Mouse (Mus musculus) Patski (cell line): ENCODE measurements around the gene Gm20388. TPM values are rescaled to one million over a fixed set of nuclear protein-coding genes. Genes with fewer than 3 reads are reported as not detected.

Experiments used
- ATAC-seq: fragments of 100-300 bp; one replicate; pipeline ENCODE4 v1.8.0; 2021
- CTCF ChIA-PET: fragments of 350-600 bp; sonication (Branson Sonifier 250); formaldehyde crosslinking; loops from one replicate; lab custom pipeline; 2022; ENCODE audit warnings: inconsistent platforms; lab: Charles Lee
- POLR2A ChIA-PET: fragments of 350-600 bp; sonication (Branson Sonifier 250); formaldehyde crosslinking; loops from one replicate; lab custom pipeline; 2022; ENCODE audit warnings: antibody characterized with exemption, inconsistent platforms; lab: Charles Lee
- DNase-seq: peaks from one replicate; pipeline ENCODE4 v3.0.0-alpha.2; 2011; ENCODE audit warnings: low read depth, low spot score
- H3K27me3 ChIP-seq: fragments of 371-371 bp; one replicate; pipeline ENCODE4 v1.5.1; 2021
- CTCF ChIP-seq: fragments of 100-300 bp; IDR thresholded peaks from one replicate; pipeline ENCODE4 v1.5.1; 2021
- in situ Hi-C: fragments of 300-500 bp; cut with MboI; formaldehyde crosslinking; loops from 3 replicates; pipeline ENCODE4 v1.11.1; 2018; ENCODE audit warnings: low pct_unique_long_range_greater_than_20kb, mixed read lengths
- polyA plus RNA-seq: library from polyadenylated mRNA; unstranded; gene quantifications from one replicate; pipeline ENCODE4 v1.2.3, GENCODE M21; 2021

Gm20388 gene
- polyA plus RNA-seq, 1 experiment from 2014 or later: 86.7 TPM

DNA sequence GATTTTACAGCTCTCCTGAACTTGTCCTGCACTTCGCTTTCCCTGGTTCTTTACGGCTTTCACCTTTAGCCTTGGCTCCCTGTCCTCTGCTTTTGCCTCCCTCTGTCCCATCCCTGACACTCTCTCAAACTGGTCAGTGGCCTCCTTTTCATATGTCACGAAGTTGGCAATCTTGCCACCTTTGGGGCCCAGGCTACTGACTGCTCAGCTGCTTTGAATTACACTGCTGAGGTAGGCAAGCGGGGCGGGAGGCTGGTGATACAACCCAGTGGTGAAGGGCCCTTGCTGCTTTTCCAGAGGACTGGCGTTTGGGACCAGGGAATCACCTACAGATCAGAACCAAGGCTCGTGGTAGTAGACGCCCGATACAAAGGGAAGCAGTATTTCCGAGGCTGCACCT, 3465.1 kb downstream of the Gm20388 start:
- POLR2A ChIA-PET: interaction anchor here (1.1 kb wide), 1 partner anchor 9 kb away, joined by 3 read pairs; no protein-coding TSS in a partner anchor
- ATAC-seq (no peak), DNase-seq (no peak)
- TF ChIP-seq CTCF: no peak
- CTCF ChIA-PET: interaction anchor here (1.1 to 3.3 kb wide), 2 partner anchors 9 to 31 kb away, joined by 3 to 10 read pairs; partner anchors contain the start of gene Mc1r
- no peaks in the 10 kb centered on the region for H3K27me3 ChIP-seq
- in situ Hi-C loops: no loop called here

DNA sequence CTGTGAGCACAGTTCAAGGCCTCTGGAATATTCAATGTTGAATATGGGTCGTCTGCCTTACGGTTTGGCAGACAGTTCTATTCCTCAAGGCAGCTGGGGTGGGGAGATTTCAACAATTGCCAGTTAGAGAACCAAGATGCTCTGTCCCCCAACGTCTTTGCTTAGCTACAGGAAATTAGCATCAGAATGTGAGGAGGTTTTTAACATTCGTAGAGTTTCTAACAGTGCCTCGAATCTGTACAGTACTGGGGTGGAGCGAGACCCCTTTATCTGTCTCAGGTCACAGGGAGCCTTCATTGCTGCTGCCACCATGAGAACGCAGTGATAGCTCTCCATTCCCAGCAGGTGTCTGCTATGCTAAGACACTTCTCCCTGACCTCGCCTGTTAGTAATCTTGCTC, 3465.5 kb downstream of the Gm20388 start:
- in situ Hi-C loops: no loop called here
- TF ChIP-seq CTCF: no peak
- ATAC-seq: no peak
- POLR2A ChIA-PET: no interaction called here
- no peaks in the 10 kb centered on the region for H3K27me3 ChIP-seq
- CTCF ChIA-PET: interaction anchor here (1.1 to 3.3 kb wide), 2 partner anchors 9 to 31 kb away, joined by 3 to 10 read pairs; partner anchors contain the start of gene Mc1r
- no peak for DNase-seq

DNA sequence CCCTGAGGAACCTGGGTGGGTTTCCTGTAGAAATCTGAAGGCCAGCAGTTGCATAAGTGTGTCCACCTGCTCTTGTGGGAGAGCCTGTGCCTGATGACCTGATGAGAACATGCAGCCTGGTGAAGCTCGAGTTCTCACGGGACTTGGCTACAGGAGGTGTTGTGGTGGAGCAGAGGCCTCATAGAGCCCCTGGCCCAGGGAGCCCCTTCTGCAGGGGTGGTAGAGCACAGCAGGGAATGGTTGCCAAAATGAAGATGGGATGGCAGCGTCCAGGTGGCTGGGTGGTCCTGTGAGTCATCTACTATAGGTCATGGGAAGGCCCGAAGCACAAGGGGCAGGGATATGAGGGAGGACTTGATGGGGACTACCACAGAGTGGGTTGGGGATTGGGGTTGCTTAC, 3471.1 kb downstream of the Gm20388 start:
- no peaks in the 10 kb centered on the region for H3K27me3 ChIP-seq
- ChIA-PET POLR2A (no interaction called here), CTCF (interaction anchor here (1.0 kb wide), 1 partner anchor 8 kb away, joined by 3 read pairs; no protein-coding TSS in a partner anchor)
- in situ Hi-C loops: no loop called here
- ATAC-seq: no peak
- TF ChIP-seq CTCF: no peak
- no peak for DNase-seq

DNA sequence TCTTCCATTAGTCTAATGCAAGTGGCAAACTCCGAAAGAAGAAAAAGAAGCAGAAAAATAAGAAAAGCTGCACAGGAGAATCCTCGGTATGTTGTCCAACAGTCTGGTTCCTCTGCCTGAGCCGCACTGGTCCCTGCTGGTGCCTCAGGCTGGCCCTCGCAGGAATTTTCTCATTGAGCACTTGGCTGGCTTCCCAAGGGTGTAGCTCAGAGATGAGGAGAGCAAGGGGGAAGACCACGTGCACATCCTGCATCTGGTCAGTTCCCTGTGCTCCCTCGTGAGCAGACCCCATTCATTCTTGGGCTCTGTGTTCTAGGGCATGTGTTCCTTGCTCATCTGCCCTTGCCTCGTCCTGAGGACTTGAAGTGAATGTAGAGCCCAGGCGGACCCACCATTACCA, 3471.9 kb downstream of the Gm20388 start:
- no peak for DNase-seq
- in situ Hi-C loops: no loop called here
- ChIA-PET POLR2A (no interaction called here), CTCF (interaction anchor here (1.0 kb wide), 1 partner anchor 8 kb away, joined by 3 read pairs; no protein-coding TSS in a partner anchor)
- no peaks in the 10 kb centered on the region for H3K27me3 ChIP-seq
- ATAC-seq: no peak
- no peak for TF ChIP-seq CTCF

DNA sequence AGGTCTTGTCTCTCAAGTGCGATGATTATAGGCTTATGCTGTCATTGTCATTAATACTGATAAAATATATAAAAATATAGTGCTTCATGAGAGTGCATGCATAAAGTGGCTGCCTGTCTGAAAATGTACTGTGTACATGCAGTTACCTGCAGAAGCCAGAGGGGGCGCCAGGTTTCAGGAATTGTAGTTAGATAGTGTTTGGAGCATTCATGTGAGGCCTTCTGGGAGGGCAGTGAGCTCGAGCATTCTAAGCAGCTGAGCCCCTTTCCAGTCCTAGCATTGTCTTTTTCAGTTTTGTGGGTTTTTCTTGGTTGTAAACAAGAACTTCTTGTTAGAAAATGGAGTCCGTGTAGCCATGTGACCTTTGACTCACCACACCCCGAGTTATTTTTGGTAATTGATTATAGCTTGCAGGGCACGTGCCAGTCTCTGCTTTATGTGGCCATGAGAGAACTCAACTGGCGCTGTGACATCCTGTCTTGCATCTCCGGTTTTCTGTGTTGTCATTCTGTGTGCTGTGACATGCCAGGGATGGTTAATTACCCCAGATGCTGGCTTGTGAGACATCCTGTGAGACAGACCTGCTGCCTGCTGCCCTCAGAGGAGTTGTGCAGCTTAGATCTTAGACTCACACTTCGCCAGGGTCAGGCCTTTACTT, 3474.4 kb downstream of the Gm20388 start:
- no peaks in the 10 kb centered on the region for H3K27me3 ChIP-seq
- ATAC-seq: no peak
- ChIA-PET POLR2A (interaction anchor here (0.7 to 1.0 kb wide), 2 partner anchors 10 to 91 kb away, joined by 3 to 4 read pairs; no protein-coding TSS in a partner anchor), CTCF (interaction anchor here (0.8 to 1.5 kb wide), 5 partner anchors 9 to 73 kb away, joined by 3 read pairs; no protein-coding TSS in a partner anchor)
- in situ Hi-C loops: no loop called here
- TF ChIP-seq CTCF: no peak
- DNase-seq: no peak

DNA sequence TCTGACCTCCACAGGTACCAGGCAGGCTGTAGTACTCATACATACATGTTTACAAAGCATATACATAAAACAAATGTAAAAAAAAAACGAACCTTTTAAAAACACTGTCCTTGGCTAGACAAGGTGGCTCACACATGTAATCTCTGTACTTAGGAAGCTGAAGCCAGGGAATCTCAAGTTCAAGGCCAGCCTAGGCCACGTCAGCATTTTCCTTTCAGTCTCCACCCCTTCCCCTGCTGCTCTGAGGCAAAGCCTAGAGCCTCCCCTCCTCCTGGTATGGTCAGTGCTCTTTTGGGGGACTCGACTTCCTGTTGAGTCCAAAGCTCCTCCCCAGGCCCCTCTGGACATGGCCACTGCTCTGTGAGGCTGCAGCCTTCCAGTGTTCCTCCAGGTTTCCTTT, 3476.4 kb downstream of the Gm20388 start:
- DNase-seq (no peak), ATAC-seq (no peak)
- H3K27me3 ChIP-seq: no peaks in the 10 kb centered on the region
- TF ChIP-seq CTCF: no peak
- in situ Hi-C loops: no loop called here
- CTCF ChIA-PET: no interaction called here
- POLR2A ChIA-PET: no interaction called here

DNA sequence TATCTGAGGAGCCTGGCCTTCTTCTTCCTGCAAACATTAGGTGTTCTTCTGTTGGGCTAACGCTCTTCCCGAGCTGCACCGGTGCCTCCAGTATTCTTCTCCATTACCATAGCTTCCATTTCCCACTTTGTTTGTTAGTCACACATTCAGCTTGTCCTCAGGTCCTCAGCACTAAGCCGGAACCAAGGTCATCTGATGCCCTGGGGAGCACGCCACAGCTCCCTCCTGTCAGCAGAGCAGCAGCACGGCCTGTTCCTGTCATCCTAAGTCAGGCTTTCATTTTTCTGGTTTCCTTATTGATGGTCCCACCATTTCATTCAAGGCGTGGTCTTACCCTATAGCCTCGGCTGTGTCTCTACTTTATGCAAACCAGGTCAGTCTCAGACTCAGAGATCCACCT, 3477.2 kb downstream of the Gm20388 start:
- POLR2A ChIA-PET: no interaction called here
- no peak for ATAC-seq
- H3K27me3 ChIP-seq: no peaks in the 10 kb centered on the region
- no peak for DNase-seq
- CTCF ChIA-PET: no interaction called here
- TF ChIP-seq CTCF: no peak
- in situ Hi-C loops: no loop called here

DNA sequence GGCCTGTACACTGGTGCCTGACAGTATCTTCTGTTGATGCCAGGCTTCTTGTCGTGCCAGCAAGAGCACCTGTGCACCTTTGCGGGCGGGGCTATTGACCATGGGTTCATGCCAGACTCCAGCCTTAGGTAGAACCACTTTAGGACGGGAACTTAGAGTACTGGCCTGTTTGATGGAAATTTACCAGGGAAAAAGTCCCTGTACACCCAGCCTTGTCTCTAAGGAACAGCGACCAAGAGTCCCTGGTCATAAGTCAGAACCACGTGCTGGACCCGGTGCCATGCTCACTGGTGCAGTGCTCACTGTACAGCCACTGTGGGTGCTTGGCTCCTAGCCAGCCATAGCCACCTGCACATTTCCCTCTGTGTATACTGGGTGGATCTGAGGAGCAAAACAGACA, 3478.4 kb downstream of the Gm20388 start:
- in situ Hi-C loops: no loop called here
- no peaks in the 10 kb centered on the region for H3K27me3 ChIP-seq
- ChIA-PET CTCF (no interaction called here), POLR2A (no interaction called here)
- no peak for TF ChIP-seq CTCF
- DNase-seq: no peak
- ATAC-seq: no peak

DNA sequence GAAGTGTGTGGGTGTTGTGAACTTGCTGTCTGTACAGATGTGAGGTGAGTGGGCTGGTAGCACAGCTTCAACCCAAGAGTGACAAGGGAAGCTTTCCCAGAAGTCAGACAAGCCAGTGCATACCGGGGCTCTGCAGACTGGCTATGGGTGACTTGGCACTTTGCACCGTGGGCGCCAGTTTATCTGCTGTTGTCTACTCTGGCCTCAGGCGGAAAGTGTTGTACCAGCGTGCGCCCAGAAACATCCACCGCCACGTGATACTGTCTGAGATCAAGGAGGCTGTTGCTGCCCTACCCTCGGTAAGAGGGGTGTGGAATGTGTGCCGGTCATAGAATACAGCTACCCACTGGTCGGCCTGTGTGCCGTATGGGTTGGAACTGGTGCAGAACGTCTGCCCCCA, 3487.7 kb downstream of the Gm20388 start:
- ATAC-seq: no peak
- POLR2A ChIA-PET: interaction anchor here (1.1 kb wide), 1 partner anchor 19 kb away, joined by 3 read pairs; no protein-coding TSS in a partner anchor
- no peak for DNase-seq
- H3K27me3 ChIP-seq: no peaks in the 10 kb centered on the region
- in situ Hi-C loops: no loop called here
- TF ChIP-seq CTCF: no peak
- CTCF ChIA-PET: interaction anchor here (1.9 kb wide), 1 partner anchor 8 kb away, joined by 12 read pairs; the partner anchor contains the start of gene Mc1r

DNA sequence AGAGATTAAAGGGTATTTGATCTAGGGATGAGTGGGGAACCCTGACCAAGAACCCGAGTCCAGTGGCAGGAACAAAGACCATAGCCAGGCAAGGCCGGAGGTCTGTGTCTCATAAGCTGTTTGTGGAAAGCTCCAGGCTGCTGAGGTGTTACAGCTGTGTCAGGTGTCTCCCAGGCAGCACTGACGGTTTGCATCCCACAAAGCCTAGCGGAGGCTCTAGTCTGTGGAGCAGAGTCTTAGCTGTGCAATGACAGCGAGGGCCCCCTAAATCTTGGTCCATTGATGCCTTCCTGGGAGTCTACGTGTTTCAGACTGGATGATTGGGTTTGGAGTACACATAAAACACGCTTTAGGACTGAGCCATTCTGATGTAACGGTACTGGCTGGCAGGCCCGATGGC, 3491.3 kb downstream of the Gm20388 start:
- no peak for DNase-seq
- TF ChIP-seq CTCF: no peak
- no peak for ATAC-seq
- ChIA-PET POLR2A (no interaction called here), CTCF (no interaction called here)
- H3K27me3 ChIP-seq: no peaks in the 10 kb centered on the region
- in situ Hi-C loops: no loop called here

DNA sequence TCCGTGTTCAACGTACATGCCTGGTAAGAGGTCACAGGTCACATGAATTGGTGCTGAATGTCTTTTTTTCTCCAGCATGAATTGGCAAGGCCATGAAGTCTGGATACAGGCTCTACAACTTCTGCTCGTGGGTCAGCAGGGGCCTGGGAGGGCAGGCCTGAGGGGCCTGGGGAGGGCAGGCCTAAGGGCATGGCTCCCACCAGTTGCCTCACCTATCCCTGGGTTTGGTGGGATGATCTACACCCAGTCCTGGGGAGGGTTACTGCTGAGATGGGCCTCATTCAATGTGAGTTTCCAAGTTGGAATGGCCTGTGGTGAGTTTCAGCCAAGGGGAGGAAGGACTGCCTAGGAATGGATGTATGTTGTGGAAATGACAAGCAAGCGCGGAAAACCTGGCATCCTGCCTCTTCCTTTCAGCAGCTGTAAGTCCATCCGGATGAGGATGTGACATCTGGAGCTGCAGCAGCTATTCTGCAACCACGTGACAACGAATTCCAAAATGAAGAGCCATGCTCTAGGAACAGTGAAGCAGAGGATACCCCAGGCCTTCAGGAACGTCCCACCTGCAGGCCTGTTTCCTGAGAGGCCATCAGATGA, 3492.2 kb downstream of the Gm20388 start:
- H3K27me3 ChIP-seq: no peaks in the 10 kb centered on the region
- ChIA-PET CTCF (interaction anchor here (1.3 kb wide), 1 partner anchor 20 kb away, joined by 3 read pairs; no protein-coding TSS in a partner anchor), POLR2A (no interaction called here)
- DNase-seq: no peak
- no peak for ATAC-seq
- in situ Hi-C loops: no loop called here
- no peak for TF ChIP-seq CTCF
